Mouse (Mus musculus) Muller cell, postnatal 12 days (primary cell): ENCODE measurements around the gene Plcg1.

ENCODE experiments used
- DNase-seq: peaks from one replicate; pipeline ENCODE4 v3.0.0-alpha.2; 2015; ENCODE audit errors: inconsistent ontology term

Plcg1 gene

DNA sequence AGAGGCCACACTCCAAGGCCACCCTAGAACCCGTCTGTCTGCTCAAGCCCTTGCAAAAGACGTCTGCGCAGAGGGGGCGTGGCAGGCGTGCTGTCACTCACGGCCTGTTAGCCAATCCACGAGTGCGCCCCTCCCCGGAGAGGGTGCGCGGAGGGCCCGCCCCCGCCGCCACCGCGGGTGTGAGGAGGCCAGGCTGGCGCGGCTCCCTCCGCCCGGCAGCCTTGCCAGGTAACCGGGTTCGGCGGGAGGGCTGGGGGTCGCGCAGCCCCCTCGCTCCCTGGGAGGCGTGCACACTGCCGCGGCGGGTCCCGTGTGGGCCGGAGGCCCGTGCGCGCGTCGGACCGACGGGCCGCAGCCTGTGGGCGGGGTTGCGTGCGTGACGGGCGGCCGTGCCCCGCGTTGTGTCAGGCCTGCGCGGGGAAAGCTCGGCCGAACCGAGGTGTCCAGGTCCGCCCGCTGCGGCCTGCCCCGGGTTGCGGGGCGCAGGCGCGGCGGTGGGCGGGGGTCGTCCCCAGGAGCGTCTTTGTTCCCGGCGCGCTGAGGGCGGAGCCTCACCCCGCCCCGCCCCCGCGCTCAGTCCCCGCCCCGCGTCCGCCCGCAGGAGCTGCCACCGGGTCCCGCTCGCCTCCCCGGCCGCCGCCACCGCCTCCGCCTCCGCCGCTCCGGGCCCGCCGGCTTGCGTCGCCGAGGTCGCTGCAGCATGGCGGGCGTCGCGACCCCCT is at the start of gene Plcg1:
Plcg1 (plus strand) TSS at position 184 of the 722 bp plus-strand sequence.
- DNase-seq = peak; percentile 96

GRCm38 (mm10) chr2:160700271-160700670 is 30.8 kb upstream of the Plcg1 start:
- peak; percentile 48 for DNase-seq

GRCm38 (mm10) chr2:160701603-160702002 is 29.5 kb upstream of the Plcg1 start:
- DNase-seq = no peak

DNA sequence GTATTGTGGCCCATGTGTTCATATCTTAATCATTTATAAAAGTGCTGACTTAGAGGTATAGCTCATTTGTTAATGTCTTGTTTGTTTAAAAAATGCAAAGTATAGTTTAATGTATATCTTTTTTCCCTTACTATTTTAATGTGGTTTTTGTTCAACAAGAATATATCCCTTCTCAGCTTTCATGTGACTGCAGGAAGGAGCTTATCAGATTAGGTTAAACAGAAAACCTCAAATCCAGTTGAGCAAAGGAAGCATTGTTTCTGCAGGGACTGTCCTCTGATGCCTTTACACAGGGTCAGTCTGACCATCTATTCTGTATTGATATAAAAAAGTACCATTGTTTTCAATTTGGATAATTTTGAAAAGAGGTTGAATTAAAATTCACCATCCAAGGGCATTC is 28.3 kb upstream of the Plcg1 start:
- no peak for DNase-seq

DNA sequence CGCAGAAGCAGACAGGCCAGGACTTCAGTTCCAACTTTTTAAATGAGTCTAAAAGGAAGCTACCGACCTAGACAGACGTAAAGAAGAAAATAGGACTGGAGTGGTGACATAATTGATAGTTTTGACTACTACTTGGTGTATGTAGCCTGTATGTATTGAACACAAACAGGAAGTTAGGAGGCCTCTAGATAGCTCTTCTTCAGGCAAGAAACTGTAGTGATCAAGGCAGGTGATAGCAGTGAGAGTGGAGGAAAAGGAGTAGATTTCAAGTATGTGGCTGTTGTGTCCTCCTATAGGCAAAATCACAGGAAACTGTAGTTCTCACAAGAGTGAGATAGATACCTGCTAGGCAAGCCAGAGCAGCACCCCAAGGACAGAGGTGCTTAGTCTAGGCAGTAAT is 23.4 kb upstream of the Plcg1 start:
- no peak for DNase-seq

- no peak for DNase-seq
These were observed 15.6 kb upstream of the Plcg1 start for GRCm38 (mm10) chr2:160715463-160716030.

DNA sequence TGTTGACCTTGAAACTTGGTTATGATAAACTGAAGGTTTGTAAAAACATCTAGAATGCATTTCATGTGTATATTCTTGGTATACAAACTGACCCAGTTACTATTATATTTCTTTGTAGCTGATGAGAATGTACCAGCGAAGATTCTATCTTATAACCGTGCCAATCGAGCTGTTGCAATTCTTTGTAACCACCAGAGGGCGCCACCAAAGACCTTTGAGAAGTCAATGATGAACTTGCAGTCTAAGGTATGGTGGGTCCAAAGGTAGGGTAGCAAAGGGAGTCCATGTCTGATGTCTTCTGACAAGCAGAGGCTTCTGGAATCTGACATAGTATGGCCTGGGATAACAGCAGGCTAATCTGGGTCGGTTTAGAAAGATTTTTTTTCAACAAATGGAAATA is 13.8 kb upstream of the Plcg1 start:
- DNase-seq = no peak

DNA sequence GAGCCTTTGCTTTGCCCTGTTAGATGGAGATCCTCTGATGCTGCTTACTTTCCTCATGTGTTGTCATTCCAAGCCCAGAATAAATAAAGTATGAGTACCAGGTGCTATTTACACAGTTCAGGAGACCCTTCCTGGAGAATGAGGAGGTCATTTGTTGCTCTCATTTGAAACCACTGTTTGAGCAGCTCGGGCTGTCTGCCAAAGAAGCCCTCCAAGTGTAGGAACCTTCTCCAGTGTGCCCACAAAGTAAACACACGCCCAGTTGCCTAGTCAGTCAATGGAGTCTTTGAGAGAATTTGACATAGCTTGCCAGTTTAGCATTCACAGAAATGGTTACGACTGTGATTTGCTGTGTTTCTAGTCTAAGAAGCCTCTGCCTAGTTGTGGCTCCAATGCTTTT is 12.3 kb upstream of the Plcg1 start:
- DNase-seq = no peak

DNA sequence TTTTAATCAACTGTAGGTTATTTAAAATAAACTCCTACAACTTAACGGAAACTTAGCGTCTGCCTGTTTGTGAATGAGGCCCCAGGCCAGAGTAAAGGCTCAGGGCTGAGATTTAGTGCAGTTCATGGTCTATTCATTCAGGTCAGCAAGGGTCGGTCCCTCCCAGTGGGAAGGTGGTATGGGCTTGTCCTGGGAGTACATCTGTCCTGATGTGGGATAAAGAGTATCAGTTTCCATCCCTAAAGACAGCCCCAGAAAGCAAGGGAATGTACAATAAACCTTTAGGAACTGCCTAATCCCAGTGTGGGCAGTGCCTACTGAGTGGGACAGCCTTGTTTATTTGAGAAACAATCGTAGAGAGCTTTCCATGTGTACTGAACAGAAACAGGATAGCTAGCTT is 8.4 kb upstream of the Plcg1 start:
- no peak for DNase-seq

GRCm38 (mm10) chr2:160723613-160724375 is 7.3 kb upstream of the Plcg1 start:
- DNase-seq = no peak

DNA sequence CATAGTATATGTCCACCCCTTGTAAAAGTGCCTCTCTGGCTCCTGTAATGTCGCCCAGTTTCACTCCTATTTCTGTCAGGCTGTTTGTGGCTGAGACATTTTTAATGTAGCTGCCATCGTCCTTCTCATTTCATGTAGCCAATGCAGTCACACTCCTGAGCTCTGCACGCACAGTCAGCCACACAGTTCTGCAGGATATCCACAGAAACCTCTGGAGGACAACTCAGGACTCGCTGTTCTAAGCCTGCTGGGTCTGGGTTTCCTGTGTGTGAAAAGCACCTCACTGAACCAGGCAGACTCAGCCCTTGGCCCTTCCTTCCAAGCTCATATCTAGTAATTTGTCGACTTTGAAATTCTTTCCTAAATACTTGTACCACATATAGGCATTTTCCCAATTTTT is 6.6 kb upstream of the Plcg1 start:
- DNase-seq = no peak

GRCm38 (mm10) chr2:160725877-160726864 is 4.9 kb upstream of the Plcg1 start:
- DNase-seq = no peak

DNA sequence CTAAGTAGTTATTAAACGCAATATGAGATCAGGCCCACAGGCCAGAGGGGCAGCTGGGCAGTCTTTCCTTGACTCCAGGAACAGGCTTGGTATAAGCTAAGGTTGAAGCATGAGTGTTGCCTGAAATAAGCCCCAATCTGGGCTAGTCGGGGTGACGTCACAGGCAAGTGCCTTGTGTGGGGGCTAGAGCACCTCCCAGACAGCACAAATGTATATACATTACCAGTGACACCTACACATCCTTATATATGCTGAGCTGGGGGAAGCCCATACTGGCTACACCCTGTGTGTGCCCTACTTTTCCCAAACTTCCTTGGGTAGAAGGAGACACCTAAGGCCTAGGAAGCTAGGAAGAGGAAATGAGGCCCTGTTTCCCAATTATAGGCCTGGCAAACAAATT is 2.1 kb upstream of the Plcg1 start:
- no peak for DNase-seq

DNA sequence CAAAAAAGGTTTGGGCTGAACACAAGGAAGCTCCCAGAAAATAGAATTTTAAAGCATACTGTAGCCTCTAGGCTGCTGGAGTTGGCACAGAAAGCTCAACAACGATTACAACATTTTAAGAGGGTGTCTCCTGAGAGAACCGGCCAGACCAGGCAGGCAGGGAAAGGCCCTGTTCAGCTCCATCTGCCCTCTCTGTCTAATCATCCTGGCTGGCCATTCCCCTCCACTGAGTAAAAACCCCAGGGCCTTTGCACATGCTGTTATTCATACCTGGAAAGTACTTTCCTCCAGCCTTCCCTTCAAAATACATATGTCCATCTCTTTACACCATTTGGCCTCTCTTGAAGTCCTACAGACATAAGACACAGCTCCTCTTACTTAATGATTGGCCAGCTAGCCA is 1.7 kb upstream of the Plcg1 start:
- no peak for DNase-seq

GRCm38 (mm10) chr2:160729851-160730796 is 976 bp upstream of the Plcg1 start:
- peak; percentile 58 for DNase-seq

GRCm38 (mm10) chr2:160730797-160731116 is 343 bp upstream of the Plcg1 start:
- no peak for DNase-seq

DNA sequence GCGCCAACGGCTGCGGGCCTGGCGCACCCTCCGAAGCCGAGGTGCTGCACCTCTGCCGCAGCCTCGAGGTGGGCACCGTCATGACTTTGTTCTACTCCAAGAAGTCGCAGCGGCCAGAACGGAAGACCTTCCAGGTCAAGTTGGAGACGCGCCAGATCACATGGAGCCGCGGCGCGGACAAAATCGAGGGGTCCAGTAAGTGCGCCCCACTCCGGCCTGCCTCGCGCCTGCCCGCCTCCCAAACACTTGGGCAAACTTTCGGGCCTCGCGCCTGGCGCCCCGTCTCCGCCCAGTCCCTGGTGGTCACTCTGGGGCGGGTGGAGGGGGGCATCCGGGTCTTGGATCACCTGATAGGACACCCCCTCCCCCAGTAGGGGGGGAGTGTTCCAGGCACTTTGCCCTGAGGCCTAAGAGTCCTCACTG is 750 bp downstream of the Plcg1 start:
- DNase-seq = peak; percentile 78

- no peak for DNase-seq
These were observed 1.4 kb downstream of the Plcg1 start for GRCm38 (mm10) chr2:160732420-160732995.

DNA sequence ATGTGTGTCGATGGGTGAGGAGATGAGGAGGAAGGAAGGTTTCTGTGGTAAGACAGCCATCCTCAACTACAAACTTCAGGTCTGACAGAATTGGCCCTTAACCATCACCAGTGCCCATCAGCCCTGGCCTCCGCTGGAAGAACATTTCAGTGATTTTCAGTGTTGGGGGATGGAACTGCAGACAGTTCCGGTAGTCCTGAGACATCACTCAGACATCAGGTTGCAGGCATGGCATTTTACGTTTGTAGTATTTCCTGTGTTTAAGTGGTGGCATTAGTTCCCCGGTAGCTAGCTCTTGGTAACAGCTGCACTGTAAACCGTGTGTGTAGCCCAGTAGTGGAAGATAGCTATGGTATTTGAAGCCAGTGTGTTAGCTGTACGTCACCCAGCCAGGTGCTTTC is 2.0 kb downstream of the Plcg1 start:
- no peak for DNase-seq

DNA sequence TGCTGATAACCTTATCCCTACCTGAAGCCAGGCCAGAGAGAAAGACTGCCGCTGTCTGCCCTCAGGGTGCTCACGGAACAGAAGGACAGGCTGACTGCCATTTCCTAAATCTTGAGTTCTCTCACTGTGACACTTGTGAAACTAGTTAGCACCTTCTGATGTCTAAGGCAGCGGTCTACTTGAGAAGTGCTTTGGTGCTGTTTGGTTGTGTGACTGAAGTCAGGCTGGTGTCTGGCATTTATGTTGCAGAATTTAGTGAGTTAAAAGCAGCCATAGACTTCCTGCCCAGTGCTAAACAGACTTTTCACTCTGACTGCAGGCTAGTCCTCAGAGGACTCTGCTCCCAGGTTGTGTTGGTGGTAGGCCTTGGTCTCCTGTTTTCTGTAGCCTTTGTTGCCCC is 3.2 kb downstream of the Plcg1 start:
- DNase-seq = no peak
